Mouse (Mus musculus) embryo, embryonic 10 days (tissue): ENCODE results near the gene Taar1.

Experiments
- DNase-seq: peaks from one replicate; pipeline ENCODE4 v3.0.0-alpha.2; 2015; ENCODE audit warnings: low spot score

Gene Taar1

GRCm38 (mm10) chr10:23920056-23920455 is at the start of gene Taar1:
Gene Taar1, plus strand, starts transcription at chr10:23920356.
- no peak for DNase-seq

GRCm38 (mm10) chr10:23880695-23881094 is 39.5 kb upstream of the Taar1 start:
- DNase-seq, result no peak

- DNase-seq, result no peak
These were observed 35.2 kb upstream of the Taar1 start for GRCm38 (mm10) chr10:23884910-23885309.

GRCm38 (mm10) chr10:23886060-23886459 is 34.1 kb upstream of the Taar1 start:
- no peak for DNase-seq

- no peak for DNase-seq
These were observed 27.2 kb upstream of the Taar1 start for GRCm38 (mm10) chr10:23892987-23893386.

GRCm38 (mm10) chr10:23894601-23895349 is 25.4 kb upstream of the Taar1 start, which contains the start of gene Vnn1:
Gene Vnn1, plus strand, starts transcription at chr10:23894688.
- peak; percentile 32 for DNase-seq

- DNase-seq, result no peak
These were observed 24.8 kb upstream of the Taar1 start for GRCm38 (mm10) chr10:23895376-23895775.

- DNase-seq, result no peak
These were observed 19.0 kb upstream of the Taar1 start for GRCm38 (mm10) chr10:23901119-23901518.

- no peak for DNase-seq
These were observed 14.5 kb upstream of the Taar1 start for GRCm38 (mm10) chr10:23905661-23906060.

GRCm38 (mm10) chr10:23922468-23922867 is 2.3 kb downstream of the Taar1 start:
- DNase-seq, result no peak

- no peak for DNase-seq
These were observed 3.8 kb downstream of the Taar1 start for GRCm38 (mm10) chr10:23923941-23924340.

- DNase-seq, result no peak
These were observed 17.5 kb downstream of the Taar1 start for GRCm38 (mm10) chr10:23937613-23938012.

GRCm38 (mm10) chr10:23938312-23938711 is 18.2 kb downstream of the Taar1 start, which contains the start of gene Taar2:
Gene Taar2, plus strand, starts transcription at chr10:23938572.
- no peak for DNase-seq

- DNase-seq, result peak; percentile 24
These were observed 22.3 kb downstream of the Taar1 start for GRCm38 (mm10) chr10:23942465-23942864.

GRCm38 (mm10) chr10:23948026-23948425 is 27.9 kb downstream of the Taar1 start:
- no peak for DNase-seq

GRCm38 (mm10) chr10:23949508-23950005 is 29.4 kb downstream of the Taar1 start, which contains the start of gene Taar3:
Gene Taar3, plus strand, starts transcription at chr10:23949558.
- DNase-seq, result no peak

- DNase-seq, result no peak
These were observed 31.6 kb downstream of the Taar1 start for GRCm38 (mm10) chr10:23951714-23952113.

GRCm38 (mm10) chr10:23959071-23959470 is 38.9 kb downstream of the Taar1 start:
- no peak for DNase-seq

GRCm38 (mm10) chr10:23960444-23960915 is 40.3 kb downstream of the Taar1 start, which contains the start of gene Taar4:
Gene Taar4, plus strand, starts transcription at chr10:23960494.
- DNase-seq, result no peak

GRCm38 (mm10) chr10:23963444-23963843 is 43.3 kb downstream of the Taar1 start:
- no peak for DNase-seq

- DNase-seq, result no peak
These were observed 44.9 kb downstream of the Taar1 start for GRCm38 (mm10) chr10:23964921-23965610.

- no peak for DNase-seq
These were observed 50.6 kb downstream of the Taar1 start, which contains the start of gene Taar5 for GRCm38 (mm10) chr10:23970656-23971165. Gene Taar5, plus strand, starts transcription at chr10:23970706.
